Mouse (Mus musculus) hindlimb bud, embryonic 11.5 days (tissue): Measurements from ENCODE around the gene Ubd.
"Not testable (repeated sequence)": the region's sequence is repeated elsewhere in the genome, so short reads cannot be mapped to it uniquely, and the experiment has no call there.

Experiments
- DNase-seq: peaks from one replicate; pipeline ENCODE4 v3.0.0-alpha.2; 2012; ENCODE audit warnings: low read depth, low spot score; ENCODE audit errors: extremely low spot score

Gene Ubd

DNA sequence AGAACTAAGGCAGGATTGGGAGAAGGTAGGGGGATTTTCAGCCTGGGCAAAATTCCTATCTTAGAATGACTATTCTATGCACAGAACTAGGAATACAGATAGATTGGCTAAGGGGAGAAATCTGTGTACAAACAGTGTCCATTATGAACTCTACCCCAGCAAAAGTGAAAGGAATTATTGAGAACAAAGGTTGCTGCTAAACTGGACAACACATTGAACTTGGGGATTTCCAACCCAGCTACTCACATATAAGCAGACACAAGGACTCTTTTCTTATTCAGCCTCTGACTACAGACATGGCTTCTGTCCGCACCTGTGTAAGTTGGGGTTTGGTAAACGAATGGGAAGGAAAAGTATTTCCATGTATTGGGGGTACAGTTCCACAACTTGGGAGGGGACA lies at the start of gene Ubd:
Gene Ubd (plus strand): TSS at position 237 of the 400 bp plus-strand sequence.
- no peak for DNase-seq

DNA sequence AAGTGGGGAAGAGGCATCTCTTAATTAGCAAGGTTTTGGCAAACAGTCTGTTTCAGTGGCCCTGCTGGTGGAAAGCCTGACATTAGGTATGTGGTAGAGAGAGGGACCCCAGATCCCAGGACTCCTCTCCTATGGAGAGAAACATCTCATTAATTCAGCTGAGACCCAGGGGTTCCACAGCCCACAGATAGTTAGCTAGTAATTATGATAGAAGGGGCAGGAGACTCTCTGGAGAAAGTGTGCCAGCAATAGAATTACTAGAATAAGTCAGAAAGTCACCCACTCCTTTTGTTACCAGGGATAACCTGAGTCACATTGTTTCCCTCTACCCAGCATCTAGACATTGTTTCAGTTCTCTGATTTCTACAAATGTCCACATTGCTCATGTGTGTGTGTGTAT lies 32.3 kb upstream of the Ubd start, which contains the start of gene Olfr93:
Gene Olfr93 (minus strand): TSS at position 101 of the 400 bp plus-strand sequence.
- DNase-seq, result no peak

DNA sequence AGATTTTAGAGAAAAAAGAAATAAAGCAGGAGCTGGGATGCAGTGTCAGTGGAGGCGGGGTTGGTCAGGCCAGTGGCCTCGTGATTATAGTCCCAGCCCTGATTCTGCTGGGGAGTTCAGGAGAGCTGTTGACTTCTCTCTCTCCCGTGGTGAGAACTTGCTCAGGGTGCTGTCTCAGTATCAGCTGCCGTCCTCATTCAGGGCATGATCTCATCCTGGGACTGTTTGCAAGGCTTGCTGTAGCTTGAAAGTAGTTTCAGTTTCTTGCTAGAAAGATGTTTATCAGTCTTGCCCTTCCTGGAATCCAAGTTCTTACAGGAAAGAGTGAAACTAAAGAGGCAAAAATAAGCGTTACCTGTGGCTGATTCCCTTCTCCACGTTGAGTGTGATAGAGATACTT lies 8.2 kb upstream of the Ubd start:
- DNase-seq, result no peak

DNA sequence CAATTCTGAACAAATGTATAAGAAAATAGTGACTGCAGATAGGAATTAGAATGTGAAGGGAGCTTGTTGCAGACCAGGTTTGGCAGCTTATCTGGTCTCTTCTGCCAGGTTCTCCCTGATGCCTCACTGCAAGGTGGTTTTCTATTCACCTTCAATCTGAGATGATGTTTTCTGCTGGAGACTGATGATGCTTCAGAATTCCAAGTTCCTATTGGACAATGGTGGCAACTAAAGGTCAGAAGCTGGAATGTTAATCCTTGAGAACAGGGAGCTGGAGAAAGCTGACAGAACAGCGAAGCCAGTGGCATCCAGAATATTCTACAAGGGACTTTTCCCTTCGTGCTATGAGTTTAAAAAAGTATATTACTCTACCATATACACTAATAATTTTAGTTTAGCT lies 3.0 kb upstream of the Ubd start:
- peak; percentile 39 for DNase-seq

DNA sequence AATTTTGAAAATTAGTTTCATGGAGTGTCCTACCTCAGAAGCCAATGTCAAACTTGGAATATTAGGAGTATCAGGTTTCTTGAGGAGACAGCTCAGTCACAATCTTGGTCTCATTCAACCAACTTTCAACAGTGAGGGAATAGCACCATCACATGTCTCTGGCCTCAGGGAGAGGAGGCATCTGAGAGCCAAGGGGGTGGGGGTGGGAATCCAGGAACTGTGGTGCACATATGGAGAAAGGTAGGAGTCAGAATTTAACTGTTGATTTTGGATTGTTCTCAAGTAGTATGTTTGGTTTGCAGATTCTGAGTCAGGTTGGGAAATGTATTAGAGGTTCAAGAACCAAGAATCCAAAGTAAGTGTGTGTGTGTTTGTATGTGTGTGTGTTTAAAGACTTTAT lies 660 bp upstream of the Ubd start:
- no peak for DNase-seq

DNA sequence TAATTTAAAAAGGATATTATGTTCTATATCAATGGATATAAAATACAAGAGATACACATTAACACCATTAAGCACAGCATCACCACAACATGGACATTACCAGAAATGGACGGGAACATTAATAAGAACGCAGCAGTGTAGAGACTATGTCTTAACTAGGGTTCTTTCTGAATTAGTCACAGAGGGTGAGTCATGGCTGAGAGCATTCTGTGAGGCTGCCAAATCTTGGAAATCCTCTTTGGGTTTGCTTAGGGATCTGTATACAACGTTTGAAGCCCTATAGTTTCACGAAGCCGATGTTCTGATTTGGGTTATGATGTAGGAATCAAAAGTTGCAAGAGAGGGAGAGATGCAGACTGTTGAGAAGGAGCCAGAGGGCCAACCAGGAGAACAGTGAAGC lies 1.1 kb downstream of the Ubd start:
- no peak for DNase-seq

DNA sequence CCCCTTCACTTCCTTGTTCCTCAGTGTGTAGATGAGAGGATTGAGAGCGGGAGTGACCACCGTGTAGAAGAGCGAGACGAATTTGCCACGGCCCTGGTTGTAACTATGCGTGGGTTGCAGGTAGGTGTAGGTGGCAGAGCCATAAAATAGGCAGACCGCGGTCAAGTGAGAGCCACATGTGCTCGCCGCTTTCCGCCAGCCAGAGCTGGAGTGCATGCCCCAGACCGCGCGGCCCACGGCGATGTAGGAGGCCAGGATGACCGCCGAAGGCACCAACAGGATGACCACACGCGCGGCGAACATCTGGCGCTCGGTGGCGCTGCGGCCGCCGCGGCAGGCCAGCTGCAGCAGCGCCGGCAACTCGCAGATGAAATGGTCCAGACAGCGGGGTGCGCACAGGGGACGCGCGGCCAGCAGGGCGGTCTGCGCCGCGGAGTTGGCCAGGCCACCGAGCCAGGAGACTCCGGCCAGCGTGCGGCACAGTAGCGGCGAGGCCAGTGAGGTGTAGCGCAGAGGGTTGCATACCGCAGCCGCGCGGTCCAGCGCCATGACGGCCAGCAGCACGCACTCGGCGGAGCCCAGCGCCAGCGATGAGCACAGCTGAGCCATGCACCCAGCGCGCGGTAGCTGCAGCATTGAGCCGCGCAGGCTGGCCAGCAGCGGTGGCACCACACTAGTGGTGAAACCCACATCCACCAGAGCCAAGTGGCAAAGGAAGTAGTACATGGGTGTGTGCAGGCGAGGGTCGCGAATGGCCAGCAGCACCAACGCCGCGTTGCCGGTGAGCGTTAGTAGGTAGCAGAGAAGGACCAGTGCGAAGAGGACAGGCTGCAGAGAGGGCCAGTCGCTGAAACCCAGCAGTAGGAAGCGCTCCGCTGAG lies 3.4 kb downstream of the Ubd start:
- DNase-seq, result no peak

DNA sequence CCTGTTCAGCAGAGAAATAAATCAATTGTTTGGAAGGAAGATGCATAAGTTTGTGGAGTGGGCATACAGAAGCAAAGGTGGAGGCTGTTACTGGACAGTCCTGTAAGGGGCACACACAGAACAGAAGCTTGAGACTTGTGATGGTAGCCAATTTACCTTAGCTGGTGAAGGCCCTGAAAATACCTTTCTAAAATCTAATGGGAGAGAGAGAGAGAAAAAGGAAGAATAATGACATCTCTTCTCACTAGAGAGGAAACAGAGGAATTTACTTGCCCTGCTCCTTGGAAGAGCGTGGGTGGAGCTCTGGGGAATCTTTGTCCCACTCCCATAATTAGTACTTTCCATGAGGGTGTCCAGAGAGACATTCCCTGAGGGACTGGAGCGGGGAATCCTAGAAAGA lies 7.2 kb downstream of the Ubd start, which contains the start of gene Olfr94:
Gene Olfr94 (minus strand): TSS at position 101 of the 400 bp plus-strand sequence.
- DNase-seq, result no peak

DNA sequence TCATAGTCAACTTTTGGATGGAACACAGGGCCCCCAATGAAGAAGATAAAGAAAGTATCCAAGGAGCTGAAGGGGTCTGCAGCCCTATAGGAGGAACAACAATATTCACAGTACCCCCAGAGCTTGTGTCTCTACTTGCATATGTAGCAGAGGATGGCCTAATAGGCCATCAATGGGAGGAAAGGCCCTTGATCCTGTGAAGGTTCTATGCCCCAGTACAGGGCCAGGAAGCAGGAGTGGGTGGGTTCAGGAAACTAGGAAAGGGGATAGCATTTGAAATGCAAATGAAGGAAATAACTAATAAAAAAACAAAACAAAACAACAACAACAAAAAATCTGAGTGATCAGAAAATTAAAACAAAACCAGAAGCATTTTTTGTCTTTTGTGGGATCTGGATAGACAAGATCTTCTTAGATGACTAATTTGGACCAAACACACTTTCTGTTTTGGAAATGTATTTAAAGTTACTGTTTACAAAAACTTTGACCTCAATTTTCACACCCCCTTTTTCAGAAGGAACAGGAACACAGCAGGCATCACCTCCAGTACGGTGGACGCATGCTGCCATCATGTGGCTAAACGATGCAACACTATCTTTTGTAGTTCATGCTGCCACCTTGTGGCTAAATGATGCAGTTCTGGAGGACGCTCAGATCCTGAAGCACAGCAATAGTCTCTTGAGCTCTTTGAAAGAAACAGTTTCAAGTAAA lies 9.7 kb downstream of the Ubd start:
- peak; percentile 81 for DNase-seq

DNA sequence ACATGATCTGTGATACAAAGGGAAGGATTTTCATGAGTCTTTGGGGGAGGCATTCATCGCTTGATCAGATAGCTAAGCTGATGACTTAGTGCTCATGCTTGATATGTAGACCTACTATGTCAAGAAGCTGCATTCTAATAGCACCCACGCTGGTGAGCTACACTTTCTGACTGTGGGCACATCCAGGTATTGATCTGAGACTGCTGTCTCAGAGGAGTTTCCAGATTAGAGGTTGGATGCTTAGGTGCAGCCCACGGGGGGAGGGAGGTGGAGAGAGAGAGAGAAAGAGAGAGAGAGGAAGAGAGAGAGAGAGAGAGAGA lies 10.2 kb downstream of the Ubd start:
- DNase-seq, result no peak

DNA sequence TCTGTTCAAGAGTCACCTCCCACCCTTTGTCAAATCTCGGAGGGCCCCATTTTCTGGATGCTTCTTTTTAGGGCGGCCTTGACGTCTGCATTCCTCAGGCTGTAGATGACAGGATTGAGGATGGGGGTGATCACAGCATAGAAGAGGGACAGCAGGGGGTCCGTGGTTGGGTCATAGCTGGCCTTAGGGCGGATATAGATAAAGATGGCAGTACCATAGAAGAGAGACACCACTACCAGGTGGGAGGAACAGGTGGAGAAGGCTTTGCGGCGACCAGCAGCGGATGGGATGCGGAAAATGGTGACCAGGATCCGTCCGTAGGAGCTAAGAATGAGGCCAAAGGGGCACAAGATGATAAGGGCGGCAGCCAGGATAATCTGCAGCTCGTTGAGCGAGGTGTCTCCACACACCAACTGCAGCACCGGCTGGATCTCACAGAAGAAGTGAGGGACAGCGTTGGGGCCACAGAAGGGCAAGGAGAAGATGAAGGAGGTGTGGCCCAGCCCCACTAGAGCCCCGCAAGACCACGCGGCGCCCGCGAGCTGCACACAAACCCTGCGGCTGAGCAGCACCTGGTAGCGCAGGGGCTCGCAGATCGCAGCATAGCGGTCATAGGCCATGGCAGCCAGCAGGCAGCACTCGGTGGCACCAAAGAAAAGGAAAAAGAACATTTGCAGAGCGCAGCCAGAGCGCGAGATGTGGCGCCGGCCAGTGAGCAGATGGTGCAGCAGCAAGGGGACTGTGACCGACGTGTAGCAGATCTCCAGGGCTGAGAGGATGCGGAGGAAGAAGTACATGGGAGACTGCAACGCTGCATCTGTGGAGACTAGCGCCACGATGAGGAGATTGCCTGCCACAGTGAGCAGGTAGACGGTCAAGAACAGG lies 17.4 kb downstream of the Ubd start:
- DNase-seq, result no peak

DNA sequence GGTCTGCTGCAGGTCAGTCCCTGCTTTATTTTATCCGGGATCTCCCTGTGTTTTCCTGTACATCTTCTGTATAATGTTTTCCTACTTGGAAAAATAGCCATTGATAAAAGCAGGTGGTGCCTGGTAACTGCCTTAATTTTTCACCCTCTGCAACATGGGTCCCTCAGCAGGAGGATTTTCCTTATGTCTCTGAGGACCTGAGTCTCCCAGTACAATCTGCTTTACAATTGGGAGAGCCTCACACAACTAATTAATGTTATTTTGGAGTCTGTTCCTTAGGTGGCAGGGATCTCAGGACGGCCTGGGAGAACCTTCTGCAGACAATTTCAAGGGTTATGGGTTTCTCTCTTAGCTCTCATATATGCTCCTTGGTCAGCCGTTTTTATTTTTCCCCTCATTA lies 19.3 kb downstream of the Ubd start, which contains the start of gene Olfr95:
Gene Olfr95 (minus strand): TSS at position 101 of the 400 bp plus-strand sequence.
- no peak for DNase-seq

DNA sequence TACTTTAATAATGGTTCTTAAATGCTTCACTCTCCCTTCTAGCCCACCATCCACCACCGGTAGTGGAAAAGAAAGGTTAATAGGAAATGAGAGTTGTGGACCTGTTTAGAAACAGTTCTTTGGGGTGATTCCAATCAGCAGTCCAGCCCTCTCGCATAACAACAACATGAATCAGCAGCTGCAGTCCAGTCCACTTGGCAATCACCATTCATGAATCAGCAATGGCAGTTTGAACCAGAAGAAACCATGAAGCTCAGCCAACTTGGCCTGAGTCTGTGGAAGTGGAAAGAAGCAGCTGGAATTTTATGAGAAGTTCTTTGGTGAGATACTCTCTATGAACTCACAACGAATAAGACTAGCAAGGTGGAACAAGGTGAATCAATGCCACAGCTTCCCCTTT lies 24.8 kb downstream of the Ubd start:
- no peak for DNase-seq

DNA sequence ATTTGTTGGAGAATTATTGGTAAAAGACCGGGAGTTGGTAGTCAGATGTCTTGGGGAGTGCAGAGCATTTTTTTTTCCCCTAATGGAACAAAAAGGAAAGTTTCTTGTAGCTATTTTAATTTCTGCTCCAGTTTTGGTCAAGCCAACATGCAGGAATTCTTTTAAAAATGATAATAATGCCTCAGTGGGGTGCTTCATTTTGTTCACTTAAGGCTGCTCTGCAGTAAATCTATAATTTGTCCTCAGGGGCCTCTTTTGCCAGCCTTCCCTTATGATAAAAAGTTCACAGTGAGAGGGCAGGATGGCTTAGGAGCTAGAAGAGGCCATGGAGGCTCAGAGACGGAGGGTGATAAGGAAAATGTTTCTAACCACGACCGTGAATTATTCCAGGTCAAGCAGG lies 26.2 kb downstream of the Ubd start, which contains the start of gene Olfr96:
Gene Olfr96 (plus strand): TSS at position 301 of the 400 bp plus-strand sequence.
- DNase-seq, result no peak

DNA sequence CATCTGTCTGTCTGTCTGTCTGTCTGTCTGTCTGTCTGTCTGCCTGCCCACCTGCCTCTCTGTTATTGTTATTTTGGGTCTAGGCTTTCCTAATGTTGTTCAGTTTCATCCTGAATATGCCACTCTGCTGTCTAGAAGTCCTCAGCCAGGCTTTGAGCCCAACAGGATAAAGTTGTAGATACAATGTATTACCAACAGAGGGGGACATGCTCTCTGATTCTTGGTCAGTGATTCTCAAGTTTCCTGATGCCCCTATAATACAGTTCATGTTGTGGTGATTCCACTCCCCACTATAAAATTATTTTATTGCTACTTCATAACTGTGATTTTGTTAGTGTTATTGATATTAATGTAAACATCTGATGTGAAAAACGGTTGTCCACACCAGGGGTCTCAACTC lies 28.2 kb downstream of the Ubd start:
- no peak for DNase-seq

DNA sequence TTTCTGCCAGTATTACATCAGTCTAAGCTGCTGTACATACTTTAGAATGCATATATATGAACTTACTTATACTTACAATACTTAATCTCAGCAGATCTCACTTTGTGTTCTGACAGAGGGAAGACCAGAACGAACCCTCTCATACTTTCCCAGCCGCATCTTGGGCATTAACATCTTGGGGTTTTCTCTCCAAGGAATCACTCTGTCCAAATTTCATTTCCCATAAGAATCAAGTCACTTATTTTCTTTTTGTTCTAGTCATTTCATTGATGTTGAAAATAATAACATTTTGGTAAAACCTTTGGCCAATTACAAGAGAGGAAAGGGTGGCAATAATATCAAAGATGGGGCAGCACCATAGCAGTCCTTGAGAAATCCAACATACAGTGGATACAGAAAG lies 43.5 kb downstream of the Ubd start, which contains the start of gene Olfr97:
Gene Olfr97 (minus strand): TSS at position 101 of the 400 bp plus-strand sequence.
- not testable (repeated sequence) for DNase-seq

DNA sequence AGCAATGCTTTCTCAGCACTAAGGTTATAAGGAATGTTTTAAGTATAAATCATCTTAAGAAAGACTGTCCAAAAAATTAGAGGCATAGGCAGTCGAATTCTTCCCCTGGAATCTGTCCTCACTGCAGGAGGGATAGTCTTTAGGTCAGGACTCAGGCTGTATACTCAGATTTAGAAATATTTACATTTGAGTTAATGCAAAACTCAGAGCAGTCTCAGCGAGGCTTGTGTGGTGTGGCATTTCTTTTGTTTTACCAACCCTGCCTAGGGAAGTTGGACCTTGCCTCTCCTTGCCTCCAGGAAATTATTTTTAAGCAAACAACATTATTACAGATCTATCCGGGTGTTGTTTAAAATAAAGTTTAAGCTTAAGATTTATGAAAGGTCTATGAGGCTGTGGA lies 48.5 kb downstream of the Ubd start:
- no peak for DNase-seq
